Mouse (Mus musculus): ENCODE data around the gene Myo1d.

- TF ChIP-seq CTCF (IDR thresholded peaks at IDR 0.05; ENCODE audit: borderline replicate concordance, control insufficient read depth, extremely low read depth, insufficient read depth, low read length, poor library complexity) (no peak), POLR2A (IDR thresholded peaks at IDR 0.05; ENCODE audit: control insufficient read depth, extremely low read depth, insufficient read depth, low read length, poor library complexity) (no peak)
These were observed 156.8 kb downstream of the Myo1d start for GRCm38 (mm10) chr11:80623038-80623380.
